Mouse (Mus musculus) ovary, adult 18-20 months (tissue): ENCODE results near the gene Fabp1.

ENCODE experiments used
- DNase-seq: peaks from one replicate; pipeline ENCODE4 v3.0.0; 2022; ENCODE audit warnings: low spot score, mixed read lengths

Fabp1 gene

GRCm38 (mm10) chr6:71212471-71212870 is 12.8 kb downstream of the Fabp1 start:
- DNase-seq = no peak

- no peak for DNase-seq
Measured at GRCm38 (mm10) chr6:71221501-71221900, 21.9 kb downstream of the Fabp1 start.

GRCm38 (mm10) chr6:71224184-71224943 is 24.7 kb downstream of the Fabp1 start:
- DNase-seq = no peak

- no peak for DNase-seq
Measured at GRCm38 (mm10) chr6:71226544-71226943, 26.9 kb downstream of the Fabp1 start.

GRCm38 (mm10) chr6:71227157-71227770 is 27.6 kb downstream of the Fabp1 start:
- no peak for DNase-seq

- DNase-seq = no peak
Measured at GRCm38 (mm10) chr6:71235121-71235520, 35.5 kb downstream of the Fabp1 start.

- DNase-seq = no peak
Measured at GRCm38 (mm10) chr6:71235944-71236343, 36.3 kb downstream of the Fabp1 start.

GRCm38 (mm10) chr6:71236506-71236905 is 36.9 kb downstream of the Fabp1 start:
- no peak for DNase-seq

GRCm38 (mm10) chr6:71237031-71237431 is 37.4 kb downstream of the Fabp1 start:
- no peak for DNase-seq

- DNase-seq = no peak
Measured at GRCm38 (mm10) chr6:71239069-71239750, 39.6 kb downstream of the Fabp1 start.

GRCm38 (mm10) chr6:71240831-71241230 is 41.2 kb downstream of the Fabp1 start:
- no peak for DNase-seq

GRCm38 (mm10) chr6:71242811-71243210 is 43.2 kb downstream of the Fabp1 start:
- no peak for DNase-seq

- DNase-seq = no peak
Measured at GRCm38 (mm10) chr6:71243258-71243657, 43.6 kb downstream of the Fabp1 start.

GRCm38 (mm10) chr6:71248420-71248819 is 48.8 kb downstream of the Fabp1 start:
- DNase-seq = no peak

- no peak for DNase-seq
Measured at GRCm38 (mm10) chr6:71249615-71250014, 50.0 kb downstream of the Fabp1 start.

GRCm38 (mm10) chr6:71250951-71251350 is 51.3 kb downstream of the Fabp1 start:
- no peak for DNase-seq

GRCm38 (mm10) chr6:71254456-71254855 is 54.8 kb downstream of the Fabp1 start:
- DNase-seq = no peak
